Mouse (Mus musculus) E14TG2a.4 (cell line): ENCODE results near the gene Akr1d1.

Experiments
- CTCF ChIP-seq: conservative IDR thresholded peaks from 2 replicates; pipeline ENCODE4 v1.5.1; 2014; ENCODE audit warnings: low read length
- POU5F1 ChIP-seq: IDR thresholded peaks from 2 replicates; pipeline ENCODE4 v1.6.1; 2014; ENCODE audit warnings: low read length, borderline replicate concordance

DNA sequence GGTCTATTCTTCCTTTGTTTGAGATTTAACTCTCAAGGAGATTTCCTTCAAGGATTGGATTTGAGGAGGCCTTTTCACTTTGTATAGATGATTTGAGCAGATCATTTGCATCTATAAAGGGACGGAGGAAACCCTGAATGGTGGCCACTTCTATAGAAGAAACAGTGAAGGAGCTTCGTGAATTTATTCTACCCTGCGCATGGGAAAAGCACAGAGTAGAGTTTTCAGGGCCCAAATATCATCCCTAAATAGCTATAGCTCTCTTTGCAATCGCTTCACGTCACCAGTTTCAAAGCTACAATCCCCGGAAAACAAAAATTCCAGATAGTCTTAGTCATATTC, 63.0 kb downstream of the Akr1d1 start:
- no peak for TF ChIP-seq CTCF
- no peak for TF ChIP-seq POU5F1
